Mouse (Mus musculus) lung, postnatal 0 days (tissue): ENCODE measurements around the gene C3ar1. TPM values are rescaled to one million over a fixed set of nuclear protein-coding genes. Genes with fewer than 3 reads are reported as not detected.
A peak's percentile ranks its signal among the peaks of the same experiment; 100 is the strongest.

Source experiments
- ATAC-seq: fragments of 200-750 bp; cut with Nextera tagmentation; 2 replicates; pipeline ENCODE4 v1.8.0; 2017; ENCODE audit warnings: moderate library complexity
- DNase-seq: peaks from one replicate; pipeline ENCODE4 v3.0.0-alpha.2; 2016; ENCODE audit warnings: low spot score
- H3K27ac ChIP-seq: fragments of 300-500 bp; sonication (generic); 2 replicates; pipeline ENCODE4 v1.5.1; 2014; ENCODE audit warnings: antibody characterized with exemption, mild to moderate bottlenecking, low read length, mixed read lengths
- H3K27me3 ChIP-seq: fragments of 300-500 bp; sonication (generic); replicated peaks from 2 replicates; pipeline ENCODE4 v1.6.1; 2014; ENCODE audit warnings: low read length, mixed read lengths; ENCODE audit not compliant: insufficient read depth
- H3K36me3 ChIP-seq: fragments of 300-500 bp; sonication (generic); 2 replicates; pipeline ENCODE4 v1.6.1; 2014; ENCODE audit warnings: low read length, mixed read lengths; ENCODE audit not compliant: insufficient read depth
- H3K4me1 ChIP-seq: fragments of 300-500 bp; sonication (generic); 2 replicates; pipeline ENCODE4 v1.6.1; 2014; ENCODE audit warnings: antibody characterized with exemption, low read depth, low read length, mixed read lengths; ENCODE audit not compliant: insufficient read depth
- H3K4me2 ChIP-seq: fragments of 300-500 bp; sonication (generic); replicated peaks from 2 replicates; pipeline ENCODE4 v1.6.1; 2014; ENCODE audit warnings: low read depth, mild to moderate bottlenecking, low read length, moderate library complexity, mixed read lengths
- H3K4me3 ChIP-seq: fragments of 300-500 bp; sonication (generic); 2 replicates; pipeline ENCODE4 v1.5.1; 2014; ENCODE audit warnings: low read depth, low read length
- H3K9ac ChIP-seq: fragments of 300-500 bp; sonication (generic); replicated peaks from 2 replicates; pipeline ENCODE4 v1.6.1; 2014; ENCODE audit warnings: low read depth, mild to moderate bottlenecking
- H3K9me3 ChIP-seq: fragments of 300-500 bp; sonication (generic); 2 replicates; pipeline ENCODE4 v1.6.1; 2016; ENCODE audit warnings: low read length, mixed read lengths
- CTCF ChIP-seq: IDR thresholded peaks from 2 replicates; pipeline ENCODE4 v1.5.1; 2016; ENCODE audit warnings: antibody characterized with exemption, mild to moderate bottlenecking
- EP300 ChIP-seq: IDR thresholded peaks from 2 replicates; pipeline ENCODE4 v1.6.1; 2016; ENCODE audit warnings: antibody characterized with exemption, mild to moderate bottlenecking, control low read depth
- WGBS: fragments of 180-500 bp; shearing (Covaris S2); extraction: QIAGEN DNeasy Blood & Tissue Kit; methylation state at CpG from one replicate; pipeline ENCODE4 v1.1.7; 2014; 5-methylcytosine and 5-hydroxymethylcytosine counted together
- polyA plus RNA-seq: library from polyadenylated mRNA; unstranded; fragments of >200 nt; fragmentation: Nextera tagmentation; extraction: Ambion mirVana; gene quantifications from 2 replicates; pipeline ENCODE4 v1.2.1, GENCODE M21; 2015

C3ar1 gene
- polyA plus RNA-seq, 1 experiment from 2014 or later, result 3.4 TPM

GRCm38 (mm10) chr6:122811771-122812600 lies 44.0 kb downstream of the C3ar1 start:
- DNase-seq, result peak; percentile 81
- WGBS, result 26% methylated on average over 16 of the region's 16 CpGs
- H3K9ac ChIP-seq, result peak overlapping the region; percentile 69
- TF ChIP-seq EP300 (no peak; the same call in 1 of the 2 replicates), CTCF (peak; percentile 57)
- no peaks in the 10 kb centered on the region for H3K36me3 ChIP-seq
- H3K27me3 ChIP-seq, result no peaks in the 10 kb centered on the region
- peak overlapping the region; percentile 99 for H3K27ac ChIP-seq
- no peaks in the 10 kb centered on the region for H3K9me3 ChIP-seq
- peak; percentile 29 for ATAC-seq
- peak overlapping the region; percentile 54 for H3K4me2 ChIP-seq
- H3K4me1 ChIP-seq, result 0 out of 2 replicates have a peak, but pooled peaks cover 3% of the 10 kb centered on the region
- peak overlapping the region; percentile 66 for H3K4me3 ChIP-seq

GRCm38 (mm10) chr6:122811280-122811652 lies 44.7 kb downstream of the C3ar1 start:
- Histone ChIP-seq H3K4me3 (peak overlapping the region; percentile 66), H3K9me3 (no peaks in the 10 kb centered on the region), H3K27ac (peak overlapping the region; percentile 99), H3K27me3 (no peaks in the 10 kb centered on the region), H3K36me3 (no peaks in the 10 kb centered on the region), H3K4me2 (peak overlapping the region; percentile 54), H3K4me1 (0 out of 2 replicates have a peak, but pooled peaks cover 3% of the 10 kb centered on the region), H3K9ac (peak overlapping the region; percentile 69)
- peak; percentile 31 for TF ChIP-seq CTCF
- TF ChIP-seq EP300, result no peak
- peak; percentile 98 for DNase-seq
- under 1% methylated on average over 36 of the region's 38 CpGs for WGBS
- peak; percentile 95 for ATAC-seq

- DNase-seq, result peak; percentile 99
- peak overlapping the region; percentile 99 for H3K27ac ChIP-seq
- H3K27me3 ChIP-seq, result no peaks in the 10 kb centered on the region
- peak overlapping the region; percentile 69 for H3K9ac ChIP-seq
- WGBS, result 1% methylated on average over 30 of the region's 30 CpGs
- H3K9me3 ChIP-seq, result no peaks in the 10 kb centered on the region
- ATAC-seq, result peak; percentile 98
- H3K4me3 ChIP-seq, result peak overlapping the region; percentile 66
- 0 out of 2 replicates have a peak, but pooled peaks cover 3% of the 10 kb centered on the region for H3K4me1 ChIP-seq
- TF ChIP-seq EP300, result peak; percentile 93
- no peak for TF ChIP-seq CTCF
- no peaks in the 10 kb centered on the region for H3K36me3 ChIP-seq
- H3K4me2 ChIP-seq, result peak overlapping the region; percentile 54
Observed at GRCm38 (mm10) chr6:122810615-122811279, 45.2 kb downstream of the C3ar1 start.

GRCm38 (mm10) chr6:122810022-122810614 lies 45.8 kb downstream of the C3ar1 start:
- Histone ChIP-seq H3K9ac (peak overlapping the region; percentile 32), H3K4me1 (0 out of 2 replicates have a peak, but pooled peaks cover 3% of the 10 kb centered on the region), H3K4me3 (peak overlapping the region; percentile 66), H3K27me3 (no peaks in the 10 kb centered on the region), H3K4me2 (peak overlapping the region; percentile 54), H3K9me3 (no peaks in the 10 kb centered on the region), H3K36me3 (no peaks in the 10 kb centered on the region), H3K27ac (peak overlapping the region; percentile 99)
- ATAC-seq (no peak), DNase-seq (no peak)
- under 1% methylated on average over 11 of the region's 11 CpGs for WGBS
- TF ChIP-seq CTCF (no peak), EP300 (no peak)

GRCm38 (mm10) chr6:122804418-122804817 lies 51.5 kb downstream of the C3ar1 start:
- peaks cover 4% of the 10 kb centered on the region; the same call in 1 of the 2 replicates for H3K4me1 ChIP-seq
- H3K9me3 ChIP-seq, result no peaks in the 10 kb centered on the region
- 16% methylated on average over 5 of the region's 5 CpGs for WGBS
- H3K4me2 ChIP-seq, result no peak overlapping the region
- H3K36me3 ChIP-seq, result no peaks in the 10 kb centered on the region
- DNase-seq (peak; percentile 83), ATAC-seq (peak; percentile 65)
- H3K27me3 ChIP-seq, result no peaks in the 10 kb centered on the region
- no peak for TF ChIP-seq EP300
- peak; percentile 93 for TF ChIP-seq CTCF
- no peak overlapping the region for H3K9ac ChIP-seq
- H3K27ac ChIP-seq, result no peak overlapping the region
- H3K4me3 ChIP-seq, result no peak overlapping the region
